Mouse (Mus musculus) midbrain, embryonic 14.5 days (tissue): Measurements from ENCODE around the gene Aco2. TPM values are rescaled to one million over a fixed set of nuclear protein-coding genes. Genes with fewer than 3 reads are reported as not detected.

Experiments
- ATAC-seq: fragments of 200-750 bp; cut with Nextera tagmentation; 2 replicates; pipeline ENCODE4 v1.8.0; 2017; ENCODE audit warnings: moderate number of reproducible peaks, moderate library complexity; ENCODE audit not compliant: low FRiP score, low TSS enrichment
- DNase-seq: peaks from one replicate; pipeline ENCODE4 v3.0.0-alpha.2; 2015
- H3K27ac ChIP-seq: fragments of 300-500 bp; sonication (generic); replicated peaks from 2 replicates; pipeline ENCODE4 v1.5.1; 2014; ENCODE audit warnings: mild to moderate bottlenecking, low read depth, low read length, moderate library complexity
- H3K27me3 ChIP-seq: fragments of 300-500 bp; sonication (generic); 2 replicates; pipeline ENCODE4 v1.6.1; 2014; ENCODE audit warnings: low read length, control low read depth, mixed read lengths; ENCODE audit not compliant: control insufficient read depth, insufficient read depth
- H3K36me3 ChIP-seq: fragments of 300-500 bp; sonication (generic); 2 replicates; pipeline ENCODE4 v1.6.1; 2014; ENCODE audit warnings: low read length, control low read depth; ENCODE audit not compliant: control insufficient read depth, insufficient read depth
- H3K4me1 ChIP-seq: fragments of 300-500 bp; sonication (generic); 2 replicates; pipeline ENCODE4 v1.6.1; 2014; ENCODE audit warnings: mild to moderate bottlenecking, antibody characterized with exemption, low read length, control low read depth; ENCODE audit not compliant: control insufficient read depth, insufficient read depth
- H3K4me2 ChIP-seq: fragments of 300-500 bp; sonication (generic); 2 replicates; pipeline ENCODE4 v1.6.1; 2014; ENCODE audit warnings: mild to moderate bottlenecking, low read length, moderate library complexity
- H3K4me3 ChIP-seq: fragments of 300-500 bp; sonication (generic); replicated peaks from 2 replicates; pipeline ENCODE4 v1.5.1; 2014; ENCODE audit warnings: low read depth, low read length
- H3K9ac ChIP-seq: fragments of 300-500 bp; sonication (generic); replicated peaks from 2 replicates; pipeline ENCODE4 v1.6.1; 2014; ENCODE audit warnings: mild to moderate bottlenecking, low read length, moderate library complexity
- H3K9me3 ChIP-seq: fragments of 300-500 bp; sonication (generic); 2 replicates; pipeline ENCODE4 v1.6.1; 2016; ENCODE audit warnings: low read length, control low read depth, mixed read lengths; ENCODE audit not compliant: control insufficient read depth
- WGBS: fragments of 180-500 bp; shearing (Covaris S2); extraction: QIAGEN DNeasy Blood & Tissue Kit; methylation state at CpG from one replicate; pipeline ENCODE4 v1.1.7; 2014; 5-methylcytosine and 5-hydroxymethylcytosine counted together
- polyA plus RNA-seq: library from polyadenylated mRNA; unstranded; fragments of >200 nt; fragmentation: Nextera tagmentation; extraction: Ambion mirVana; gene quantifications from 2 replicates; pipeline ENCODE4 v1.2.1, GENCODE M21; 2014

The Aco2 gene
- 211 and 221 TPM in 2 replicates for polyA plus RNA-seq

- Histone ChIP-seq H3K4me1 (peaks cover 15% of the 10 kb centered on the region), H3K4me2 (peak within 1 kb of the TSS; percentile 88), H3K27me3 (no peaks in the 10 kb centered on the region), H3K36me3 (peaks cover 32% of the 10 kb centered on the region), H3K4me3 (peak within 1 kb of the TSS; percentile 91), H3K9me3 (no peaks in the 10 kb centered on the region), H3K27ac (peak within 1 kb of the TSS; percentile 98), H3K9ac (peak within 1 kb of the TSS; percentile 75)
- ATAC-seq (peak; percentile 87), DNase-seq (peak; percentile 100)
- WGBS, result under 1% methylated on average over 53 of the region's 53 CpGs
Observed at GRCm38 (mm10) chr15:81872262-81873136, at the start of gene Aco2. Gene Aco2, plus strand, starts transcription at chr15:81872309.

- 90% methylated on average over 3 of the region's 3 CpGs for WGBS
- H3K27me3 ChIP-seq, result no peaks in the 10 kb centered on the region
Observed at GRCm38 (mm10) chr15:81822631-81823030, 49.5 kb upstream of the Aco2 start.

GRCm38 (mm10) chr15:81824832-81825231 is 47.3 kb upstream of the Aco2 start:
- WGBS, result 92% methylated on average over 3 of the region's 3 CpGs
- ATAC-seq, result no peak
- no peak overlapping the region for H3K4me3 ChIP-seq
- no peak overlapping the region for H3K9ac ChIP-seq
- no peak overlapping the region for H3K4me2 ChIP-seq
- DNase-seq, result no peak
- H3K36me3 ChIP-seq, result peaks cover 74% of the 10 kb centered on the region
- H3K27me3 ChIP-seq, result no peaks in the 10 kb centered on the region
- no peaks in the 10 kb centered on the region for H3K9me3 ChIP-seq
- H3K4me1 ChIP-seq, result no peaks in the 10 kb centered on the region
- H3K27ac ChIP-seq, result no peak overlapping the region

More at GRCm38 (mm10) chr15:81822631-81823030, 49.5 kb upstream of the Aco2 start:
- Histone ChIP-seq H3K4me2 (no peak overlapping the region), H3K9ac (no peak overlapping the region), H3K4me1 (no peaks in the 10 kb centered on the region), H3K36me3 (peaks cover 83% of the 10 kb centered on the region), H3K27ac (no peak overlapping the region), H3K9me3 (no peaks in the 10 kb centered on the region), H3K4me3 (no peak overlapping the region)
- DNase-seq, result no peak
- no peak for ATAC-seq

- Histone ChIP-seq H3K27ac (no peak overlapping the region), H3K27me3 (no peaks in the 10 kb centered on the region), H3K9ac (no peak overlapping the region), H3K36me3 (peaks cover 39% of the 10 kb centered on the region), H3K4me2 (no peak overlapping the region), H3K9me3 (no peaks in the 10 kb centered on the region), H3K4me3 (no peak overlapping the region), H3K4me1 (peaks cover 3% of the 10 kb centered on the region; the same call in 1 of the 2 replicates)
- ATAC-seq, result no peak
- DNase-seq, result no peak
- 88% methylated on average over 7 of the region's 7 CpGs for WGBS
Observed at GRCm38 (mm10) chr15:81828426-81829207, 43.5 kb upstream of the Aco2 start.

- no peak for DNase-seq
- no peak for ATAC-seq
- Histone ChIP-seq H3K4me1 (peaks cover 3% of the 10 kb centered on the region; the same call in 1 of the 2 replicates), H3K27ac (no peak overlapping the region), H3K27me3 (no peaks in the 10 kb centered on the region), H3K9me3 (no peaks in the 10 kb centered on the region), H3K36me3 (peaks cover 33% of the 10 kb centered on the region), H3K9ac (no peak overlapping the region), H3K4me2 (no peak overlapping the region), H3K4me3 (no peak overlapping the region)
- WGBS, result 74% methylated on average over 2 of the region's 2 CpGs
Observed at GRCm38 (mm10) chr15:81829208-81829580, 42.9 kb upstream of the Aco2 start.

GRCm38 (mm10) chr15:81830530-81830929 is 41.6 kb upstream of the Aco2 start:
- ATAC-seq, result no peak
- H3K4me1 ChIP-seq, result peaks cover 3% of the 10 kb centered on the region; the same call in 1 of the 2 replicates
- H3K4me3 ChIP-seq, result no peak overlapping the region
- H3K27ac ChIP-seq, result no peak overlapping the region
- DNase-seq, result no peak
- 0 out of 2 replicates have a peak, but pooled peaks cover 2% of the 10 kb centered on the region for H3K27me3 ChIP-seq
- peaks cover 20% of the 10 kb centered on the region for H3K36me3 ChIP-seq
- no peaks in the 10 kb centered on the region for H3K9me3 ChIP-seq
- 90% methylated on average over 4 of the region's 4 CpGs for WGBS
- H3K4me2 ChIP-seq, result no peak overlapping the region
- no peak overlapping the region for H3K9ac ChIP-seq

GRCm38 (mm10) chr15:81831136-81831825 is 40.8 kb upstream of the Aco2 start:
- Histone ChIP-seq H3K27ac (peak overlapping the region; percentile 26; the same call in 1 of the 2 replicates), H3K27me3 (0 out of 2 replicates have a peak, but pooled peaks cover 5% of the 10 kb centered on the region), H3K9me3 (no peaks in the 10 kb centered on the region), H3K4me1 (peaks cover 5% of the 10 kb centered on the region; the same call in 1 of the 2 replicates), H3K4me2 (peak overlapping the region; percentile 24; the same call in 1 of the 2 replicates), H3K4me3 (no peak overlapping the region), H3K9ac (peak overlapping the region; percentile 31; the same call in 1 of the 2 replicates), H3K36me3 (peaks cover 12% of the 10 kb centered on the region)
- DNase-seq, result peak; percentile 92
- peak; percentile 73 for ATAC-seq
- WGBS, result 16% methylated on average over 24 of the region's 24 CpGs

GRCm38 (mm10) chr15:81832219-81832618 is 39.9 kb upstream of the Aco2 start:
- H3K27ac ChIP-seq, result no peak overlapping the region
- ATAC-seq (no peak), DNase-seq (no peak)
- WGBS, result 94% methylated on average over 3 of the region's 3 CpGs
- H3K4me3 ChIP-seq, result no peak overlapping the region
- no peaks in the 10 kb centered on the region for H3K9me3 ChIP-seq
- peaks cover 9% of the 10 kb centered on the region for H3K36me3 ChIP-seq
- H3K4me2 ChIP-seq, result no peak overlapping the region
- H3K9ac ChIP-seq, result no peak overlapping the region
- H3K4me1 ChIP-seq, result peaks cover 7% of the 10 kb centered on the region; the same call in 1 of the 2 replicates
- 0 out of 2 replicates have a peak, but pooled peaks cover 5% of the 10 kb centered on the region for H3K27me3 ChIP-seq
